Mouse (Mus musculus) forebrain, embryonic 14.5 days (tissue): Measurements from ENCODE around the gene Myo15b. TPM values are rescaled to one million over a fixed set of nuclear protein-coding genes. Genes with fewer than 3 reads are reported as not detected.

ENCODE experiments used
- ATAC-seq: fragments of 200-750 bp; cut with Nextera tagmentation; 2 replicates; pipeline ENCODE4 v1.8.0; 2017; ENCODE audit warnings: mild to moderate bottlenecking, moderate library complexity
- DNase-seq: peaks from one replicate; pipeline ENCODE4 v3.0.0-alpha.2; 2015; ENCODE audit warnings: low spot score
- H3K27ac ChIP-seq: fragments of 300-500 bp; sonication (generic); 2 replicates; pipeline ENCODE4 v1.5.1; 2014; ENCODE audit warnings: low read depth, mild to moderate bottlenecking, control low read depth, low read length, moderate library complexity
- H3K27me3 ChIP-seq: fragments of 300-500 bp; sonication (generic); replicated peaks from 2 replicates; pipeline ENCODE4 v1.6.1; 2014; ENCODE audit warnings: low read length, control low read depth, mixed read lengths; ENCODE audit not compliant: control insufficient read depth, insufficient read depth
- H3K36me3 ChIP-seq: fragments of 300-500 bp; sonication (generic); 2 replicates; pipeline ENCODE4 v1.6.1; 2014; ENCODE audit warnings: low read length, control low read depth; ENCODE audit not compliant: control insufficient read depth, insufficient read depth
- H3K4me1 ChIP-seq: fragments of 300-500 bp; sonication (generic); 2 replicates; pipeline ENCODE4 v1.6.1; 2014; ENCODE audit warnings: antibody characterized with exemption, low read length, control low read depth; ENCODE audit not compliant: control insufficient read depth, insufficient read depth
- H3K4me2 ChIP-seq: fragments of 300-500 bp; sonication (generic); 2 replicates; pipeline ENCODE4 v1.6.1; 2014; ENCODE audit warnings: mild to moderate bottlenecking, control low read depth, low read length
- H3K4me3 ChIP-seq: fragments of 300-500 bp; sonication (generic); 2 replicates; pipeline ENCODE4 v1.5.1; 2014; ENCODE audit warnings: low read depth, low read length, control low read depth
- H3K9ac ChIP-seq: fragments of 300-500 bp; sonication (generic); 2 replicates; pipeline ENCODE4 v1.6.1; 2014; ENCODE audit warnings: mild to moderate bottlenecking, low read length, control low read depth, moderate library complexity
- H3K9me3 ChIP-seq: fragments of 300-500 bp; sonication (generic); replicated peaks from 2 replicates; pipeline ENCODE4 v1.6.1; 2016; ENCODE audit warnings: low read length, control low read depth, mixed read lengths; ENCODE audit not compliant: control insufficient read depth
- WGBS: fragments of 180-500 bp; shearing (Covaris S2); extraction: QIAGEN DNeasy Blood & Tissue Kit; methylation state at CpG from one replicate; pipeline ENCODE4 v1.1.7; 2014; 5-methylcytosine and 5-hydroxymethylcytosine counted together
- polyA plus RNA-seq: library from polyadenylated mRNA; unstranded; fragments of >200 nt; fragmentation: Nextera tagmentation; extraction: Ambion mirVana; gene quantifications from 2 replicates; pipeline ENCODE4 v1.2.1, GENCODE M21; 2014

The Myo15b gene
- polyA plus RNA-seq, 1 experiment from 2014 or later, result not detected

DNA sequence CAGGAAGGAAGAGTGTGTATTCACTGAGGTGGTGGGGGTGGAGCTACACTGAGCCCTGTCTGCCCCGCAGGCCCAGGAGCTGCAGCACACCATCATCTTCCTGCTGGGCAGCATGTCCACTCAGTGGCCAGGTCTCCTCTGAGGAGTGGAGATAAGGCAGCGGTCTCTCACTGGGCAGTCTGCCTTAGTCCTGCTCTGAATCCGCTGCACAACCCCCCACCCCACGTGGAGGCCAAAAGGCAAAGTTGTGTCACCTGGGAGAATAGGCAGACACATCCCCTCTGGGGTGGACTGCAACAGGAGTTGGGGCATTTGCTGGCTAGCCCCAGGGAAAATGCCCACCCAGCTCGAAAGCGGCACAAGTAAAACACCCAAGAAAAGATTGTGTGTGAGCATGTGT lies 34.0 kb downstream of the Myo15b start:
- Histone ChIP-seq H3K4me3 (no peak overlapping the region), H3K36me3 (peaks cover 40% of the 10 kb centered on the region), H3K27me3 (no peaks in the 10 kb centered on the region), H3K4me1 (no peaks in the 10 kb centered on the region), H3K27ac (no peak overlapping the region), H3K9me3 (no peaks in the 10 kb centered on the region), H3K4me2 (no peak overlapping the region), H3K9ac (no peak overlapping the region)
- 70% methylated on average over 6 of the region's 6 CpGs for WGBS
- ATAC-seq (no peak), DNase-seq (no peak)

DNA sequence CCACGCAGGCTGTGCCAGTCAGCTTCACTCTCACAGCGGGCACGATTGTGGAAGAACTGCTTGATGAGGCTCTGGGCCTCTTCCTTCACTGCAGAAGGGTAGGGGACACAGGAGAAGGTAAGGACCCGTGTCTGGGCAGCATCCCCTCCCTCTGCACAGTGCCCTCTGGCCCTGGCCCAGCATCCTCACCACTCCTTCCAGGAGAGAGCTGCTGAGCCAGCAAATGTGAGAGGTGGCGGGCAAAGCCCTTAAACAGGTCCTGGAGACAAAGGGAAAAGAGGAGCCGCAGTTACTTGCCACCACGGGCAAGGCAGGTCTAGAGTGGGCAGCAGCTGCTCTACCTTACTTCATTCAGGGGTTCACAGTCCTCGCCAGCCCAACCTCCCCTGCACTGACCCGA lies 34.9 kb downstream of the Myo15b start:
- WGBS, result 89% methylated on average over 9 of the region's 9 CpGs
- H3K27ac ChIP-seq, result no peak overlapping the region
- no peak for ATAC-seq
- no peaks in the 10 kb centered on the region for H3K27me3 ChIP-seq
- H3K4me1 ChIP-seq, result no peaks in the 10 kb centered on the region
- no peaks in the 10 kb centered on the region for H3K9me3 ChIP-seq
- H3K9ac ChIP-seq, result no peak overlapping the region
- no peak for DNase-seq
- H3K4me3 ChIP-seq, result no peak overlapping the region
- no peak overlapping the region for H3K4me2 ChIP-seq
- H3K36me3 ChIP-seq, result peaks cover 40% of the 10 kb centered on the region

GRCm38 (mm10) chr11:115894755-115895520 lies 36.7 kb downstream of the Myo15b start:
- Histone ChIP-seq H3K9ac (no peak overlapping the region), H3K27me3 (no peaks in the 10 kb centered on the region), H3K36me3 (peaks cover 40% of the 10 kb centered on the region), H3K4me1 (no peaks in the 10 kb centered on the region), H3K4me3 (no peak overlapping the region), H3K9me3 (no peaks in the 10 kb centered on the region), H3K4me2 (no peak overlapping the region), H3K27ac (no peak overlapping the region)
- ATAC-seq (no peak), DNase-seq (no peak)
- 79% methylated on average over 14 of the region's 14 CpGs for WGBS

DNA sequence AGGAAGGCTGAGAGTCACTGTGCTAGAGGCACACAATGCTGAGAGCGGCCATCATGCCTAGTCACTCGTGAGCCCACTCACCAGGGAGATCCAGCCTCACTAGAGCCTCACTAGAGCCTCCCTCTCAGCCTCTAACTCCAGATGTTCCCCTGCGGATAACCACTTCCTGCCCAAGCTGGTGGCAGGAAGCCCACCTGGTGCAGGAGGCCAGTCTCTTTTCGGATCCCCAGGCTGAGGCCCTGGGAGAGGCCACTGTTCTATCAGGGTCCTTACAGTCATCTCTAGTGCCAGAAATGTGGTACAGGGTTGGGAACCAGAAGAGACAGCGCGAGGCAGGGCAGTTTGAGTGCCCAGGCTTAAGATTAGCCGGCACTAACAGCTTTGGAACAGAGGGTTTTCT lies 40.2 kb downstream of the Myo15b start:
- DNase-seq (no peak), ATAC-seq (no peak)
- Histone ChIP-seq H3K27ac (no peak overlapping the region), H3K4me2 (no peak overlapping the region), H3K9me3 (no peaks in the 10 kb centered on the region), H3K9ac (no peak overlapping the region), H3K27me3 (no peaks in the 10 kb centered on the region), H3K4me3 (no peak overlapping the region), H3K4me1 (no peaks in the 10 kb centered on the region), H3K36me3 (peaks cover 31% of the 10 kb centered on the region)
- WGBS, result 93% methylated on average over 7 of the region's 7 CpGs

- 35% methylated on average over 4 of the region's 4 CpGs for WGBS
- Histone ChIP-seq H3K27ac (no peak overlapping the region), H3K9ac (no peak overlapping the region), H3K9me3 (no peaks in the 10 kb centered on the region), H3K27me3 (no peaks in the 10 kb centered on the region), H3K36me3 (peaks cover 27% of the 10 kb centered on the region), H3K4me2 (no peak overlapping the region), H3K4me1 (no peaks in the 10 kb centered on the region), H3K4me3 (no peak overlapping the region)
- ATAC-seq (no peak), DNase-seq (peak; percentile 11)
Observed at GRCm38 (mm10) chr11:115898886-115899285, 40.7 kb downstream of the Myo15b start.

GRCm38 (mm10) chr11:115899486-115900266 lies 41.5 kb downstream of the Myo15b start, which contains the start of gene Smim5:
Gene Smim5, plus strand, starts transcription at chr11:115899966.
- no peak for DNase-seq
- Histone ChIP-seq H3K9ac (no peak within 1 kb of the TSS), H3K4me1 (no peaks in the 10 kb centered on the region), H3K27me3 (no peaks in the 10 kb centered on the region), H3K4me3 (no peak within 1 kb of the TSS), H3K4me2 (no peak within 1 kb of the TSS), H3K36me3 (peaks cover 23% of the 10 kb centered on the region), H3K27ac (no peak within 1 kb of the TSS), H3K9me3 (no peaks in the 10 kb centered on the region)
- WGBS, result 33% methylated on average over 16 of the region's 16 CpGs
- ATAC-seq, result no peak

DNA sequence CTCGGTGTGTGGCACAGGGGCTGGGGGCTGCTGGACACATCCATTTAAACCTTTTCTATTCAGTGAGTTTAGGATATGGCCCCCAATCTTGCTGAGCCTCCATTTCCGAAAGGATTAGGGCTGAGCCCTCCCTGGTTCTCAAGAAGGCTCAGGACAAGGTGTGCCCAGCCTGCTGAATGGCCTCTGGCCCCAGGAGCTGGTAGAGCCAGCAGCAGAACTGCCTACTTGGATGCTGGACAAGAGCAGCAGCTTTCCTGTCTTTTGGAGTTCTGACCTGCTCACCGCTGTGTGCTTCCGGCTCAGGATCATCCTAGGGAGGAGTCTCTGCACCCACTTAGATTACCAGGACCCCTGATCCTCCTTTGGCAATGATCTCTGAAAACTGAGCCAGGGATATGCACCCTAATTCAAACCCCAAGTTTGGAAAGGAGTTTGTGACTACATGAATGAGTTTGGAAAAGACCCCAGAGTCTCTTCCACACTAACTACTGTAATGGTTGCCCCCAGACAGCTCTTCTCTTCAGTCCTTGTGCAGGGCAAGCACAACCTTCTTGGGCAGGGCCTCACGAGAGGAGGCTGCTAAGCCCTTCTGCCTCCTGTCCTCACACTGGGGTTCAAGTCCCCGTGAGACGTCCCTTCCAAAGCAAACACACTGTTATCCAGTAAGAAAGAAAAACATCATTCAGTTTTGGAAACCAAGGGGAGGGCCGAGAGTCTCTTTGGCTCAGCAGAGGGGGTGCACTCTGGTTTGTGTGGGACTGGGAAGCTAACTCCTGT lies 42.5 kb downstream of the Myo15b start:
- H3K9ac ChIP-seq, result no peak overlapping the region
- 78% methylated on average over 8 of the region's 8 CpGs for WGBS

DNA sequence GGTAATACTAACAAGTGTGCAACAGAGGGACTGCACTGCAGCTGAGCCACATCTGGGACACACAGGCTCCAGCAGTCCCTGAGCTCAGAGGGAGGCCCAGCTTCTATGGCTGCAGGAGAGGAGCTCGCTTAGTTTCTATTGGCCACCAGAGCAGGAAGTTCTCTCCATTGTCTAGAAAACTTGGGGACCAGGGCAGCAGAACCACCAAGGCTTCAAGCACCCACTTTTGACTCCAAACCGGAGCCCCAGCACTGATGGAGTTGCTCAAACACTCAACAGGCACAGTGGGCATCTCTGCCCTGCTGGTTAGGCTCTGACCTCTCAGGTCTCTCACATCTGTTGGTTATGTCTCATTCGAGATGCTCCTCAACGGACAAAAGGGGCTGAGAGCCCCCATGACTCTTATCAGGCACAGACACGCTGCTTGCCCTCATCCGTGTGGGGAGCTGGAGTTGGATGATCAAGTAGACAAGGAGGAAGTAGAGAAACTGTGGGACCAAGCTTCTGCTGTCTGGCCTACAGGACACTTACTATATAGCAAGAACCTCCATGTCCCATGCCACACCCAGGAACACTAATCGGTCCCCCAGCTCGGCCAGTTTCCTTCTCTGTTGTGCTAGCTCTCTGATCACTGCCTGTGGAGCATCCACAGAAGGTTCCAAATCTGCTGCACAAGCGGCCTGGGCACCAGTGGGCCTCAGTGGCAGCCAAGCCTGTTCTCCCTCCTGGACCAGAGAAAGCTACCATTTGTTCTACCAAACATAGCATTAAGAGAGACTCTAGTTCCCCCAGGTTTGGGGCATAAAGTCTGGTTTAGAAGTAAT lies 43.3 kb downstream of the Myo15b start:
- ATAC-seq (no peak), DNase-seq (no peak)
- Histone ChIP-seq H3K4me1 (no peaks in the 10 kb centered on the region), H3K9me3 (no peaks in the 10 kb centered on the region), H3K36me3 (0 out of 2 replicates have a peak, but pooled peaks cover 13% of the 10 kb centered on the region), H3K27me3 (no peaks in the 10 kb centered on the region), H3K4me3 (no peak overlapping the region), H3K27ac (no peak overlapping the region), H3K9ac (no peak overlapping the region), H3K4me2 (no peak overlapping the region)
- WGBS, result 90% methylated on average over 9 of the region's 9 CpGs

More for the DNA sequence above, 42.5 kb downstream of the Myo15b start:
- no peaks in the 10 kb centered on the region for H3K4me1 ChIP-seq
- no peak overlapping the region for H3K27ac ChIP-seq
- H3K4me2 ChIP-seq, result no peak overlapping the region
- no peak for ATAC-seq
- H3K36me3 ChIP-seq, result peaks cover 14% of the 10 kb centered on the region; the same call in 1 of the 2 replicates
- no peaks in the 10 kb centered on the region for H3K9me3 ChIP-seq
- DNase-seq, result no peak
- H3K27me3 ChIP-seq, result no peaks in the 10 kb centered on the region
- no peak overlapping the region for H3K4me3 ChIP-seq
